Mouse (Mus musculus): ENCODE data around the gene Birc5. TPM values are rescaled to one million over a fixed set of nuclear protein-coding genes. Genes with fewer than 3 reads are reported as not detected.

The Birc5 gene
- polyA plus RNA-seq, 1 experiment, result 9.5 TPM

- no peaks in the 10 kb centered on the region for H3K36me3 ChIP-seq (ENCODE audit: control insufficient read depth, insufficient read depth, low read length)
- no peak overlapping the region for H3K27ac ChIP-seq (ENCODE audit: insufficient read depth, low read depth, low read length)
- H3K27me3 ChIP-seq (ENCODE audit: control insufficient read depth, insufficient read depth, low read length), result peaks cover 3% of the 10 kb centered on the region; the same call in 1 of the 2 replicates
- H3K4me3 ChIP-seq (ENCODE audit: low read depth, low read length), result no peak overlapping the region
- peaks cover 23% of the 10 kb centered on the region for H3K4me1 ChIP-seq (ENCODE audit: control insufficient read depth, insufficient read depth, insufficient read length, low read length)
- WGBS, result 80% methylated on average over 19 of the region's 19 CpGs
- no peak for TF ChIP-seq POLR2A (IDR thresholded peaks at IDR 0.05; ENCODE audit: low read depth, low read length)
- TF ChIP-seq CTCF (IDR thresholded peaks at IDR 0.05; ENCODE audit: extremely low read depth, insufficient read length, insufficient replicate concordance, low read depth, low read length), result no peak
Measured at GRCm38 (mm10) chr11:117891581-117892175, 42.6 kb downstream of the Birc5 start.

DNA sequence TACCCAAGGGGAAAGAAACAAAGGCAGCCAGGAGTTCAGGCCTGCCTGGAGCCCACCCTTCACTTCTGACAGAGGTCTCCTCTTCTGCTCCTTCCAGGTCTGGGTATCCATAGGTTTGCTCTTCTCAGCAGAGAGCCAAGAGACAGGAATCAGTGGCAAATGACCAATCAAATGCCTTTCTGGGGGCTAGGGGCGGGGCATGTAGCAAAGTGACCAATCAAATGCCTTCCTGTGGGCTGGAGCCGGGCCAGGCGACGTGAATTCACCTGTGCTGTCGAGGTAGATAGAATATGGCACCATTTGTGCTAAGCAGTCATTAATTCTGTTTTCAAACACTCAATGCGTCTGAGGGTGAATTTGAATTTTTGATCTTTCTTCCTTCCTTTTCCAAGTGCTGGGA, 43.1 kb downstream of the Birc5 start:
- 56% methylated on average over 6 of the region's 6 CpGs for WGBS
- H3K27ac ChIP-seq (ENCODE audit: insufficient read depth, low read depth, low read length), result no peak overlapping the region
- no peak for TF ChIP-seq CTCF (IDR thresholded peaks at IDR 0.05; ENCODE audit: extremely low read depth, insufficient read length, insufficient replicate concordance, low read depth, low read length)
- no peak for TF ChIP-seq POLR2A (IDR thresholded peaks at IDR 0.05; ENCODE audit: low read depth, low read length)

DNA sequence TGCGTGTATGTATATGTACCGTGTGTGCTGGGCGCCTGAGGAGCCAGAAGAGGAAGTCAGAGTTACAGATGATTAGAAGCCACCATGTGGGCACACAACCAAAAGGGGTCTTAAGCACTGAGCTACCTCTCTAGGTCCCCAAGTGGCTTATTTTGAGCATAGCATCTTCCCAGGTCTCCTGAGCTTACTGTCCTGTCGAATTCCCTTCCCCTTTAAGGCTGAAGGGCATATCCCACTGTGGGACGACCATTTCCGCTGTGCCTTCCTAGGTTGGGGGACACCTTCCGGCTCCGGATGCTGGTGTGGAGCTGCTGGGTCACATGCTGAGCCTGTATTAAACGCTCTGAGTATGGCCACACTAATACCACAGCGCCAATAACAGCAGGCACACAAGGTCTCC, 45.6 kb downstream of the Birc5 start:
- no peak for TF ChIP-seq CTCF (IDR thresholded peaks at IDR 0.05; ENCODE audit: extremely low read depth, insufficient read length, insufficient replicate concordance, low read depth, low read length)
- no peak for TF ChIP-seq POLR2A (IDR thresholded peaks at IDR 0.05; ENCODE audit: low read depth, low read length)
- no peak overlapping the region for H3K4me3 ChIP-seq (ENCODE audit: low read depth, low read length)
- no peak overlapping the region for H3K27ac ChIP-seq (ENCODE audit: insufficient read depth, low read depth, low read length)
- 66% methylated on average over 10 of the region's 10 CpGs for WGBS
- H3K36me3 ChIP-seq (ENCODE audit: control insufficient read depth, insufficient read depth, low read length), result no peaks in the 10 kb centered on the region
- H3K27me3 ChIP-seq (ENCODE audit: control insufficient read depth, insufficient read depth, low read length), result peaks cover 3% of the 10 kb centered on the region; the same call in 1 of the 2 replicates
- H3K4me1 ChIP-seq (ENCODE audit: control insufficient read depth, insufficient read depth, insufficient read length, low read length), result peaks cover 8% of the 10 kb centered on the region

More for the DNA sequence above, 43.1 kb downstream of the Birc5 start:
- Histone ChIP-seq H3K4me1 (ENCODE audit: control insufficient read depth, insufficient read depth, insufficient read length, low read length) (peaks cover 23% of the 10 kb centered on the region), H3K4me3 (ENCODE audit: low read depth, low read length) (no peak overlapping the region), H3K27me3 (ENCODE audit: control insufficient read depth, insufficient read depth, low read length) (peaks cover 3% of the 10 kb centered on the region; the same call in 1 of the 2 replicates), H3K36me3 (ENCODE audit: control insufficient read depth, insufficient read depth, low read length) (no peaks in the 10 kb centered on the region)

DNA sequence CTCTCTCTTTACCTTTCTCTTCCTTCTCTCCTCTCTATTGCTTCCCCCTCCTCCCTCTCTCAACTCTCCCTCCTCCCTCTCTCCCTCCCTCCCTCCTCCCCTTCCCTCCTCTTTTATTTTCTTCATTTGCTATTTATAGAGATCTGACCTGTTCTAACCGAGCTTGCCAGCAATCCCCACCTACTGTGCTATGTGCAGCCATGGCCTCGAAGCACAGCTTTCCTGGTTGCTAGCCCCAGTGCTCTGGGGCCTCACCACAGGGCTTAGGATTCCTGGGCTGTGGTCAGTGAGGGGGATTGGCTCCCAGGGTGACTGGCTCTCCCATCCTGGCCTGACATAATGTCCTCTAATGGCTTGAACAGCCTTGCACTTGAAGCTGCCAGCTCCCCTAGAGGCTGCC, 47.5 kb downstream of the Birc5 start:
- WGBS, result 37% methylated on average over 2 of the region's 2 CpGs
- Histone ChIP-seq H3K36me3 (ENCODE audit: control insufficient read depth, insufficient read depth, low read length) (no peaks in the 10 kb centered on the region), H3K27ac (ENCODE audit: insufficient read depth, low read depth, low read length) (no peak overlapping the region), H3K27me3 (ENCODE audit: control insufficient read depth, insufficient read depth, low read length) (no peaks in the 10 kb centered on the region), H3K4me1 (ENCODE audit: control insufficient read depth, insufficient read depth, insufficient read length, low read length) (no peaks in the 10 kb centered on the region), H3K4me3 (ENCODE audit: low read depth, low read length) (no peak overlapping the region)
- TF ChIP-seq CTCF (IDR thresholded peaks at IDR 0.05; ENCODE audit: extremely low read depth, insufficient read length, insufficient replicate concordance, low read depth, low read length), result no peak
- TF ChIP-seq POLR2A (IDR thresholded peaks at IDR 0.05; ENCODE audit: low read depth, low read length), result no peak

DNA sequence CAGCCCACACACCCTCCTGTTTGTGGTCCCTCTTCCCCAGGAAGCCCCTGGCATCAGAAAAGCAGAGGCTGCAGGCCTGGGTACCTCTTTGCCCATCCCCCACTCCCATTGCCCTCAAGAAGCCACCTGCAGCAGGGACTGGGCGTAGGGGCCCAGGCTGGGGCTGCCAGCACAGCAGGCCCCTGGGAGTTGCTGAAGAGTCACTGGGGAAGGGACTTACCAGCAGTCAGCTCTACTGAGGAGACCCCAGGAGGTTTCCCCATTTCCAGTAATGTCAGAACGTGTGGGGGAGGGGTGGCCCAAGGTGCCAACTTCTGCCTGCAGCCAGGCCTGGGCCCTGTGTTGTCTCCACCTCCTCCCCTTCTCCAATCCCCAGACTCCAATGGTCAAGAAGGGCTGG, 53.2 kb downstream of the Birc5 start:
- Histone ChIP-seq H3K27ac (ENCODE audit: insufficient read depth, low read depth, low read length) (no peak overlapping the region), H3K27me3 (ENCODE audit: control insufficient read depth, insufficient read depth, low read length) (no peaks in the 10 kb centered on the region), H3K4me3 (ENCODE audit: low read depth, low read length) (no peak overlapping the region), H3K4me1 (ENCODE audit: control insufficient read depth, insufficient read depth, insufficient read length, low read length) (no peaks in the 10 kb centered on the region), H3K36me3 (ENCODE audit: control insufficient read depth, insufficient read depth, low read length) (no peaks in the 10 kb centered on the region)
- 86% methylated on average over 2 of the region's 2 CpGs for WGBS
- TF ChIP-seq CTCF (IDR thresholded peaks at IDR 0.05; ENCODE audit: extremely low read depth, insufficient read length, insufficient replicate concordance, low read depth, low read length), result no peak
- no peak for TF ChIP-seq POLR2A (IDR thresholded peaks at IDR 0.05; ENCODE audit: low read depth, low read length)

GRCm38 (mm10) chr11:117904442-117904841, 55.4 kb downstream of the Birc5 start:
- Histone ChIP-seq H3K4me1 (ENCODE audit: control insufficient read depth, insufficient read depth, insufficient read length, low read length) (no peaks in the 10 kb centered on the region), H3K27me3 (ENCODE audit: control insufficient read depth, insufficient read depth, low read length) (no peaks in the 10 kb centered on the region), H3K4me3 (ENCODE audit: low read depth, low read length) (no peak overlapping the region), H3K27ac (ENCODE audit: insufficient read depth, low read depth, low read length) (no peak overlapping the region), H3K36me3 (ENCODE audit: control insufficient read depth, insufficient read depth, low read length) (no peaks in the 10 kb centered on the region)
- no peak for TF ChIP-seq POLR2A (IDR thresholded peaks at IDR 0.05; ENCODE audit: low read depth, low read length)
- TF ChIP-seq CTCF (IDR thresholded peaks at IDR 0.05; ENCODE audit: extremely low read depth, insufficient read length, insufficient replicate concordance, low read depth, low read length), result no peak
- 72% methylated on average over 8 of the region's 8 CpGs for WGBS

Other genes with a start within 250 kb of the Birc5 start
- gene Tnrc6c, start 195.0 kb upstream of the Birc5 start, polyA plus RNA-seq (2012; rRNA removed), result 5.9 and 14.6 TPM in 2 replicates
- gene Tmc8, start 67.2 kb upstream of the Birc5 start, polyA plus RNA-seq (2012; rRNA removed), result 34.3 and 59.6 TPM in 2 replicates
- 53.5 and 84.7 TPM in 2 replicates for gene Tmc6, start 67.1 kb upstream of the Birc5 start, polyA plus RNA-seq (2012; rRNA removed)
- 0.09 and 0.47 TPM in 2 replicates for gene 6030468B19Rik, start 51.6 kb upstream of the Birc5 start, polyA plus RNA-seq (2012; rRNA removed)
- 0.06 TPM in 1 of 2 replicates, not detected in the other for gene Gm20708, start 39.6 kb upstream of the Birc5 start, polyA plus RNA-seq (2012; rRNA removed)
- 183 and 229 TPM in 2 replicates for gene Syngr2, start 39.6 kb upstream of the Birc5 start, polyA plus RNA-seq (2012; rRNA removed)
- 4.3 and 11.1 TPM in 2 replicates for gene Afmid, start 23.3 kb upstream of the Birc5 start, polyA plus RNA-seq (2012; rRNA removed)
- 22.8 and 52.2 TPM in 2 replicates for gene Tk1, start 23.2 kb upstream of the Birc5 start, polyA plus RNA-seq (2012; rRNA removed)
- gene Tmem235, start 11.5 kb downstream of the Birc5 start, polyA plus RNA-seq (2012; rRNA removed), result 0.11 TPM in 1 of 2 replicates, not detected in the other
- gene Tha1, start 24.2 kb downstream of the Birc5 start, polyA plus RNA-seq (2012; rRNA removed), result 25.8 and 27.7 TPM in 2 replicates
- gene Socs3, start 120.8 kb downstream of the Birc5 start, polyA plus RNA-seq (2012; rRNA removed), result 27.2 and 47.2 TPM in 2 replicates
- 19.8 and 35.0 TPM in 2 replicates for gene Pgs1, start 137.0 kb downstream of the Birc5 start, polyA plus RNA-seq (2012; rRNA removed)